Mouse (Mus musculus) limb, embryonic 14.5 days (tissue): Measurements from ENCODE around the gene Gm42372. TPM values are rescaled to one million over a fixed set of nuclear protein-coding genes. Genes with fewer than 3 reads are reported as not detected.
A peak's percentile ranks its signal among the peaks of the same experiment; 100 is the strongest.

ENCODE experiments used
- ATAC-seq: fragments of 200-750 bp; cut with Nextera tagmentation; 2 replicates; pipeline ENCODE4 v1.8.0; 2017; ENCODE audit warnings: low read depth, moderate number of reproducible peaks, moderate TSS enrichment; ENCODE audit not compliant: low FRiP score
- DNase-seq: peaks from one replicate; pipeline ENCODE4 v3.0.0-alpha.2; 2015; ENCODE audit warnings: low spot score
- H3K27ac ChIP-seq: fragments of 300-500 bp; sonication (generic); replicated peaks from 2 replicates; pipeline ENCODE4 v1.5.1; 2014; ENCODE audit warnings: low read depth, mild to moderate bottlenecking, low read length, moderate library complexity, mixed read lengths
- H3K27me3 ChIP-seq: fragments of 300-500 bp; sonication (generic); 2 replicates; pipeline ENCODE4 v1.6.1; 2014; ENCODE audit warnings: low read length, mixed read lengths; ENCODE audit not compliant: control insufficient read depth, insufficient read depth
- H3K36me3 ChIP-seq: fragments of 300-500 bp; sonication (generic); 2 replicates; pipeline ENCODE4 v1.6.1; 2014; ENCODE audit warnings: mild to moderate bottlenecking, low read length, moderate library complexity, mixed read lengths; ENCODE audit not compliant: control insufficient read depth, insufficient read depth
- H3K4me1 ChIP-seq: fragments of 300-500 bp; sonication (generic); 2 replicates; pipeline ENCODE4 v1.6.1; 2014; ENCODE audit warnings: antibody characterized with exemption, low read length, mixed read lengths; ENCODE audit not compliant: control insufficient read depth, insufficient read depth
- H3K4me2 ChIP-seq: fragments of 300-500 bp; sonication (generic); replicated peaks from 2 replicates; pipeline ENCODE4 v1.6.1; 2014; ENCODE audit warnings: low read depth, mild to moderate bottlenecking, low read length, moderate library complexity; ENCODE audit not compliant: severe bottlenecking
- H3K4me3 ChIP-seq: fragments of 300-500 bp; sonication (generic); replicated peaks from 2 replicates; pipeline ENCODE4 v1.5.1; 2014; ENCODE audit warnings: low read length
- H3K9ac ChIP-seq: fragments of 300-500 bp; sonication (generic); 2 replicates; pipeline ENCODE4 v1.6.1; 2014; ENCODE audit warnings: mild to moderate bottlenecking, low read depth, low read length, moderate library complexity; ENCODE audit not compliant: severe bottlenecking
- H3K9me3 ChIP-seq: fragments of 300-500 bp; sonication (generic); 2 replicates; pipeline ENCODE4 v1.6.1; 2016; ENCODE audit warnings: low read length; ENCODE audit not compliant: control insufficient read depth
- POLR2A ChIP-seq: fragments of 200-500 bp; IDR thresholded peaks from 2 replicates; pipeline ENCODE4 v1.8.0; 2012; ENCODE audit warnings: inconsistent platforms, mild to moderate bottlenecking, moderate library complexity, borderline replicate concordance; ENCODE audit not compliant: insufficient read depth, insufficient read length; ENCODE audit errors: extremely low read depth
- WGBS: fragments of 180-500 bp; shearing (Covaris S2); extraction: QIAGEN DNeasy Blood & Tissue Kit; methylation state at CpG from one replicate; pipeline ENCODE4 v1.1.7; 2014; 5-methylcytosine and 5-hydroxymethylcytosine counted together
- polyA plus RNA-seq, 2 experiments: library from polyadenylated mRNA; depleted of rRNA in 1 of 2; stranded (reverse) in 1 of 2; unstranded in 1 of 2; fragments of >200 nt; fragmentation: Nextera tagmentation in 1 of 2; extraction: Ambion mirVana in 1 of 2; gene quantifications; 2 replicates each; pipeline versions ENCODE4 v1.2.1 to v1.2.3; 2012 to 2014

Gm42372 gene
- polyA plus RNA-seq, 2 experiments: 0.17 to 0.34 TPM

DNA sequence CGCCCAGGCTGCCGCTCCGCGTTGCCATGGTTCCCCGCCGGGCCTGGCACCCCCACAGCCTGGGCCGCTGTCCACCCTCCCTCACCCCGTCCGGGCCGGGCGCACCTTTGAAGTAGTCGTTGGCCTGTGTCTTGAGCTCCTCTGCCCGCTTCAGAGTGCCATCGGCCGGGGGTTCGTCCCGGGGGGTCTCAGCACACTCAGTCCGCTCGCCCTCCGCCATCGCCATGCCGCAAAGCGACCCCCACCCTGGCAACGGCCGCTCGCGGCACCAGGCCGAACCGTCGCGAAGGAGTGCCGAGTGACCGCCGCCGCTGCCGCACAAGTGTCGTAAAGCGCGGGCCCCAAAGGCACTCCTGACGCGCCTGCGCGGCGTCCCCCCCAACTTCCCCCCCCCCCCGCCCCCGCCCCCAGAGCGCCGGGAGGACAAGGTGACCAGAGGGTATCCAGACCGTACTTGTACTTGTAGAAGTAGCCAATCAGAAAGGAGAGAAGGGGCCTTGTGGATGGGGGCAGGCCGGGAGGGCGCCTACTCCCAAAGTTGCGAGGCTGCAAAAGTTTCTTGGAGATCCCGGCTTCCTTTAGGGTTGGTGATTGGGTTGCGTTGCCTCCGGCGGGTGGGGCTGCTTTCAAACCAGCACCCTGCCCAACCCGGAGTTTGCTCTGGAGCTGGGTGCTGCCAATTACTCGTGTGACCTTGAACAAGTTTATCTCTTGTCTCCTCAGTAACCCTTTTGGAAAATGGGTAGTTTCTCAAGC is 44.9 kb downstream of the Gm42372 start, which contains the start of gene Ppp5c:
TSS of gene Ppp5c (minus strand) at position 337 of the 756 bp plus-strand sequence.
- DNase-seq (peak; percentile 93), ATAC-seq (peak; percentile 85)
- Histone ChIP-seq H3K36me3 (peaks cover 25% of the 10 kb centered on the region), H3K9ac (peak within 1 kb of the TSS; percentile 81), H3K9me3 (no peaks in the 10 kb centered on the region), H3K4me1 (peaks cover 24% of the 10 kb centered on the region), H3K4me2 (peak within 1 kb of the TSS; percentile 64), H3K27ac (peak within 1 kb of the TSS; percentile 72), H3K27me3 (no peaks in the 10 kb centered on the region), H3K4me3 (peak within 1 kb of the TSS; percentile 86)
- peak; percentile 68; the same call in 1 of the 2 replicates for TF ChIP-seq POLR2A
- under 1% methylated on average over 48 of the region's 58 CpGs for WGBS

DNA sequence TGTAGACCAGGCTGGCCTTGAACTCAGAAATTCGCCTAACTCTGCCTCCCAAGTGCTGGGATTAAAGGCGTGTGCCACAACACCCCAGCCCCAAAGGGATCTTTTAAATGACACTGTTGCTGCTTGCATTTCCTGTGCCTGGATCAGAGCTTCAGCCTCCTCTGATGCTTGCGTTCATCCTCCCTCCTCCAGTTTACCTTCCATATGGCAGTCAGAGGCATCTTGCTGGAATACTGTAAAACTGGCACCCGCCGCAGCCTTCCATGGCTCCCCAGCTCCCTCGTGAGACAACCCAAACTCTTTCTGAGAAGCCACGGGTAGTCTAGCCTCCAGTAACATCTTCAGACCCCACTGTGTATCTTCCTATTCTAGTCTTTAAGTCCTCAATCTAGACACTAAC is 46.0 kb downstream of the Gm42372 start:
- H3K9me3 ChIP-seq: no peaks in the 10 kb centered on the region
- no peak overlapping the region for H3K27ac ChIP-seq
- no peak overlapping the region for H3K4me2 ChIP-seq
- 77% methylated on average over 7 of the region's 7 CpGs for WGBS
- ATAC-seq: no peak
- no peak overlapping the region for H3K9ac ChIP-seq
- DNase-seq: no peak
- TF ChIP-seq POLR2A: no peak
- peaks cover 24% of the 10 kb centered on the region for H3K4me1 ChIP-seq
- no peak overlapping the region for H3K4me3 ChIP-seq
- H3K36me3 ChIP-seq: peaks cover 27% of the 10 kb centered on the region
- H3K27me3 ChIP-seq: no peaks in the 10 kb centered on the region

DNA sequence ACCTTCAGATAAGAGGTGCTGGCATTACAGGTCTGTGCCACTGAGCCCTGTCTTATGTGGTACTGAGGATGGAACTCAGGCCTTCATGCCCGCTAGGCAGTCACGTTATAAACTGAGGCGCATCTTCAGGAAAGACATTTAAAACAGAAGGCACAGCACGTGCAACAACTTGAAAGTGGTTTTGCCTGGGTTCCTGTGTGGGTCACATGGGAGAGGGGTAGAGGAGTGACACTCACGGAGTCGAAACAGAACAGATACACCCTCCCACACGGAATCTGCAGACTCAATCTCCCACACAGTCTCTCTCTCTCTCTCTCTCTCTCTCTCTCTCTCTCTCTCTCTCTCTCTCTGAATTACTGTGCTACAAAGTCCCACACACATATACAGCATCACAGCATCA is 47.4 kb downstream of the Gm42372 start:
- 79% methylated on average over 7 of the region's 7 CpGs for WGBS
- TF ChIP-seq POLR2A: no peak
- H3K27me3 ChIP-seq: no peaks in the 10 kb centered on the region
- peaks cover 32% of the 10 kb centered on the region for H3K36me3 ChIP-seq
- no peak overlapping the region for H3K4me2 ChIP-seq
- no peaks in the 10 kb centered on the region for H3K9me3 ChIP-seq
- no peak overlapping the region for H3K9ac ChIP-seq
- no peak overlapping the region for H3K4me3 ChIP-seq
- no peak overlapping the region for H3K27ac ChIP-seq
- peaks cover 17% of the 10 kb centered on the region for H3K4me1 ChIP-seq
- DNase-seq (no peak), ATAC-seq (no peak)

Other genes with a start within 250 kb of the Gm42372 start
- 271 and 297 TPM in 2 replicates for gene Ap2s1, start 244.7 kb upstream of the Gm42372 start, polyA plus RNA-seq (2012; rRNA removed)
- gene Ap2s1, start 244.7 kb upstream of the Gm42372 start, polyA plus RNA-seq (2014; fragmentation: Nextera tagmentation; extraction: Ambion mirVana): 271 and 295 TPM in 2 replicates
- gene Slc1a5, start 201.7 kb upstream of the Gm42372 start, polyA plus RNA-seq (2012; rRNA removed): 80.3 and 96.1 TPM in 2 replicates
- gene Slc1a5, start 201.7 kb upstream of the Gm42372 start, polyA plus RNA-seq (2014; fragmentation: Nextera tagmentation; extraction: Ambion mirVana): 21.7 and 24.4 TPM in 2 replicates
- 197 and 280 TPM in 2 replicates for gene Strn4, start 167.2 kb upstream of the Gm42372 start, polyA plus RNA-seq (2012; rRNA removed)
- 109 and 137 TPM in 2 replicates for gene Strn4, start 167.2 kb upstream of the Gm42372 start, polyA plus RNA-seq (2014; fragmentation: Nextera tagmentation; extraction: Ambion mirVana)
- gene Fkrp, start 166.4 kb upstream of the Gm42372 start, polyA plus RNA-seq (2012; rRNA removed): 29.9 and 37.6 TPM in 2 replicates
- gene Fkrp, start 166.4 kb upstream of the Gm42372 start, polyA plus RNA-seq (2014; fragmentation: Nextera tagmentation; extraction: Ambion mirVana): 26.9 and 32.6 TPM in 2 replicates
- gene Prkd2, start 140.2 kb upstream of the Gm42372 start, polyA plus RNA-seq (2012; rRNA removed): 35.9 and 48.9 TPM in 2 replicates
- gene Prkd2, start 140.2 kb upstream of the Gm42372 start, polyA plus RNA-seq (2014; fragmentation: Nextera tagmentation; extraction: Ambion mirVana): 19.2 and 22.1 TPM in 2 replicates
- 64.3 and 89.3 TPM in 2 replicates for gene Dact3, start 107.8 kb upstream of the Gm42372 start, polyA plus RNA-seq (2012; rRNA removed)
- gene Dact3, start 107.8 kb upstream of the Gm42372 start, polyA plus RNA-seq (2014; fragmentation: Nextera tagmentation; extraction: Ambion mirVana): 11.5 and 13.7 TPM in 2 replicates
- 63.3 and 92.7 TPM in 2 replicates for gene Gng8, start 91.3 kb upstream of the Gm42372 start, polyA plus RNA-seq (2012; rRNA removed)
- 17.8 and 21.1 TPM in 2 replicates for gene Gng8, start 91.3 kb upstream of the Gm42372 start, polyA plus RNA-seq (2014; fragmentation: Nextera tagmentation; extraction: Ambion mirVana)
- 3.6 and 4.1 TPM in 2 replicates for gene Ptgir, start 76.6 kb upstream of the Gm42372 start, polyA plus RNA-seq (2012; rRNA removed)
- 2.3 and 2.8 TPM in 2 replicates for gene Ptgir, start 76.6 kb upstream of the Gm42372 start, polyA plus RNA-seq (2014; fragmentation: Nextera tagmentation; extraction: Ambion mirVana)
- 281 and 320 TPM in 2 replicates for gene Calm3, start 59.0 kb upstream of the Gm42372 start, polyA plus RNA-seq (2012; rRNA removed)
- gene Calm3, start 59.0 kb upstream of the Gm42372 start, polyA plus RNA-seq (2014; fragmentation: Nextera tagmentation; extraction: Ambion mirVana): 156 and 164 TPM in 2 replicates
- 12.8 and 13.9 TPM in 2 replicates for gene Pnmal2, start 38.4 kb upstream of the Gm42372 start, polyA plus RNA-seq (2012; rRNA removed)
- gene Pnmal2, start 38.4 kb upstream of the Gm42372 start, polyA plus RNA-seq (2014; fragmentation: Nextera tagmentation; extraction: Ambion mirVana): 16.5 and 18.8 TPM in 2 replicates
- gene Pnmal1, start 23.4 kb upstream of the Gm42372 start, polyA plus RNA-seq (2012; rRNA removed): 0.33 and 0.49 TPM in 2 replicates
- gene Pnmal1, start 23.4 kb upstream of the Gm42372 start, polyA plus RNA-seq (2014; fragmentation: Nextera tagmentation; extraction: Ambion mirVana): 0.43 and 0.58 TPM in 2 replicates
- gene Ccdc8, start 9.6 kb downstream of the Gm42372 start, polyA plus RNA-seq (2012; rRNA removed): 39.7 and 40.7 TPM in 2 replicates
- 25.5 and 27.2 TPM in 2 replicates for gene Ccdc8, start 9.6 kb downstream of the Gm42372 start, polyA plus RNA-seq (2014; fragmentation: Nextera tagmentation; extraction: Ambion mirVana)
- 193 and 237 TPM in 2 replicates for gene Ppp5c, start 44.8 kb downstream of the Gm42372 start, polyA plus RNA-seq (2012; rRNA removed)
- 100 and 105 TPM in 2 replicates for gene Ppp5c, start 44.8 kb downstream of the Gm42372 start, polyA plus RNA-seq (2014; fragmentation: Nextera tagmentation; extraction: Ambion mirVana)
- 28.2 and 39.6 TPM in 2 replicates for gene Hif3a, start 79.3 kb downstream of the Gm42372 start, polyA plus RNA-seq (2012; rRNA removed)
- gene Hif3a, start 79.3 kb downstream of the Gm42372 start, polyA plus RNA-seq (2014; fragmentation: Nextera tagmentation; extraction: Ambion mirVana): 23.7 and 26.6 TPM in 2 replicates
- gene Psg16, start 91.0 kb downstream of the Gm42372 start, polyA plus RNA-seq (2012; rRNA removed): 0.23 TPM in 2 replicates
- 0.12 and 0.33 TPM in 2 replicates for gene Psg16, start 91.0 kb downstream of the Gm42372 start, polyA plus RNA-seq (2014; fragmentation: Nextera tagmentation; extraction: Ambion mirVana)
- gene Ceacam3, start 167.2 kb downstream of the Gm42372 start, polyA plus RNA-seq (2012; rRNA removed): 0.10 TPM in 1 of 2 replicates, not detected in the other
- gene Ceacam3, start 167.2 kb downstream of the Gm42372 start, polyA plus RNA-seq (2014; fragmentation: Nextera tagmentation; extraction: Ambion mirVana): not detected in 2 replicates
- 0.06 and 0.16 TPM in 2 replicates for gene Psg29, start 220.4 kb downstream of the Gm42372 start, polyA plus RNA-seq (2012; rRNA removed)
- not detected in 2 replicates for gene Psg29, start 220.4 kb downstream of the Gm42372 start, polyA plus RNA-seq (2014; fragmentation: Nextera tagmentation; extraction: Ambion mirVana)